Mouse (Mus musculus): Measurements from ENCODE around the gene Pdlim4. TPM values are rescaled to one million over a fixed set of nuclear protein-coding genes. Genes with fewer than 3 reads are reported as not detected.
A peak's percentile ranks its signal among the peaks of the same experiment; 100 is the strongest.
"Not testable (repeated sequence)": the region's sequence is repeated elsewhere in the genome, so short reads cannot be mapped to it uniquely, and the experiment has no call there.

Pdlim4 gene
- polyA plus RNA-seq, 1 experiment from 2014 or later: 120 TPM

- Histone ChIP-seq H3K36me3 (replicated peaks; ENCODE audit: control insufficient read depth, insufficient read depth, low read depth, low read length) (no peaks in the 10 kb centered on the region), H3K9me3 (replicated peaks; ENCODE audit: control insufficient read depth, low read length) (no peaks in the 10 kb centered on the region), H3K27me3 (ENCODE audit: control insufficient read depth, insufficient read depth, low read length) (no peaks in the 10 kb centered on the region), H3K4me2 (ENCODE audit: low read depth, low read length) (no peak overlapping the region), H3K4me1 (ENCODE audit: control insufficient read depth, insufficient read depth, low read length) (no peaks in the 10 kb centered on the region), H3K9ac (replicated peaks; ENCODE audit: low read length) (no peak overlapping the region), H3K4me3 (ENCODE audit: low read depth, low read length) (no peak overlapping the region), H3K27ac (replicated peaks; ENCODE audit: low read depth, low read length) (no peak overlapping the region)
- no peak for ATAC-seq (replicated peaks; ENCODE audit: insufficient number of reproducible peaks, low FRiP score, low TSS enrichment, low read depth)
- DNase-seq (ENCODE audit: low spot score): no peak
- WGBS: 95% methylated on average over 6 of the region's 6 CpGs
Observed at GRCm38 (mm10) chr11:54040676-54041075, 28.1 kb downstream of the Pdlim4 start.

- not testable (repeated sequence) for H3K4me1 ChIP-seq (ENCODE audit: control insufficient read depth, insufficient read depth, low read length); ATAC-seq (replicated peaks; ENCODE audit: insufficient number of reproducible peaks, low FRiP score, low TSS enrichment, low read depth); H3K9me3 ChIP-seq (replicated peaks; ENCODE audit: control insufficient read depth, low read length); H3K4me2 ChIP-seq (ENCODE audit: low read depth, low read length); H3K27ac ChIP-seq (replicated peaks; ENCODE audit: low read depth, low read length); H3K9ac ChIP-seq (replicated peaks; ENCODE audit: low read length); H3K27me3 ChIP-seq (ENCODE audit: control insufficient read depth, insufficient read depth, low read length); DNase-seq (ENCODE audit: low spot score); H3K36me3 ChIP-seq (replicated peaks; ENCODE audit: control insufficient read depth, insufficient read depth, low read depth, low read length); H3K4me3 ChIP-seq (ENCODE audit: low read depth, low read length)
- WGBS: 100% methylated on average over 1 of the region's 3 CpGs
Observed at GRCm38 (mm10) chr11:54032872-54033271, 35.9 kb downstream of the Pdlim4 start.

GRCm38 (mm10) chr11:54028997-54029396 is 39.8 kb downstream of the Pdlim4 start:
- Histone ChIP-seq H3K27me3 (ENCODE audit: control insufficient read depth, insufficient read depth, low read length) (peaks cover 12% of the 10 kb centered on the region), H3K4me2 (ENCODE audit: low read depth, low read length) (no peak overlapping the region), H3K9ac (replicated peaks; ENCODE audit: low read length) (peak overlapping the region; percentile 10; the same call in 1 of the 2 replicates), H3K4me3 (ENCODE audit: low read depth, low read length) (no peak overlapping the region), H3K9me3 (replicated peaks; ENCODE audit: control insufficient read depth, low read length) (no peaks in the 10 kb centered on the region), H3K4me1 (ENCODE audit: control insufficient read depth, insufficient read depth, low read length) (no peaks in the 10 kb centered on the region), H3K36me3 (replicated peaks; ENCODE audit: control insufficient read depth, insufficient read depth, low read depth, low read length) (no peaks in the 10 kb centered on the region), H3K27ac (replicated peaks; ENCODE audit: low read depth, low read length) (no peak overlapping the region)
- ATAC-seq (replicated peaks; ENCODE audit: insufficient number of reproducible peaks, low FRiP score, low TSS enrichment, low read depth) (no peak), DNase-seq (ENCODE audit: low spot score) (no peak)
- WGBS: 77% methylated on average over 4 of the region's 4 CpGs

DNA sequence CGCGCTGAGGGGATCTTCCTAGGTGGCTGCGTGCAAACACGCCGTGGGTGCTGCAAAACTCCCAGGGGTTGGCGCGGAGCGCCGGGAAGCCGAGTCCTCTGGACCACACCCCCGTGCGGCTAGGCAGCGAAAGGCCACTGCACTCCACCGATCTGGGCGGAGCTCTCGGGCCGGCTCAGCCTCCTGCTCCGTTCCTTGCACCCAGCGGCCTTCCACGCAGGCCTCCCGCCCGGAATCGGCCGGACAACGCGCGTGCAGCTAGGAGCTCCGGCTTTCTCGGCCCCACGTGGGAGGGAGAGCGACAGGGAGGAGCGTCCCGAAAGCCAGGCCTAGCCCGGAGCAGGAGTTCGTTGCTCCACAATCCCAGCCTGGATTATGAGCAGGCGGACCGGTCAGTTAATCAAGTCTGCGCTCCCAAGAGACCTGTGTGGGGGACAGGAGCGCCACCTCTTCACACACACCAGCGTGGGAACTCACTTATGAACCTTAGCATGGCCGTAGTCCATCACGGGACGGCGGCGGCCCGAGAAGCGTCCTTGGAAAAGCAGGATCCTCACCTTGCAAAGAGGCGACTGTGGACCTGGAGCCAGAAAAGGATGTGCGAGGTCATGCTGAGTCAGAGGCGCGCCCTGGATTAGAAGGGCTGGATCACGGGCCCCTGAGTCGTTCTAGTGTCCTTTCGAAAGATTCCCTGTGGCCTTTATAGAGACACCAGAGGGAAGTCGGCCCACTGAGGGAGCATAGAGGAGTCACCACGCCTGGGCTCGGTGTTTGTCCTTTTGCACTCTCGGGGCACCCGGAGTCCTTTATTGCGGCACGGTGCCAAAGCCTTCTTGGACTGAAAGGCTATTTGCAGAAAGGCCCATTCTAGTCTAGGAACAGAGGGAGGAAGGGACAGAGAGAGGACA is 40.5 kb downstream of the Pdlim4 start, which contains the start of gene Slc22a4:
Slc22a4 (minus strand) TSS at position 47 of the 908 bp plus-strand sequence.
- H3K9ac ChIP-seq (replicated peaks; ENCODE audit: low read length): peak within 1 kb of the TSS; percentile 56
- H3K27ac ChIP-seq (replicated peaks; ENCODE audit: low read depth, low read length): no peak within 1 kb of the TSS
- peak within 1 kb of the TSS; percentile 73 for H3K4me2 ChIP-seq (ENCODE audit: low read depth, low read length)
- H3K36me3 ChIP-seq (replicated peaks; ENCODE audit: control insufficient read depth, insufficient read depth, low read depth, low read length): no peaks in the 10 kb centered on the region
- 2% methylated on average over 60 of the region's 61 CpGs for WGBS
- DNase-seq (ENCODE audit: low spot score) (peak; percentile 76), ATAC-seq (replicated peaks; ENCODE audit: insufficient number of reproducible peaks, low FRiP score, low TSS enrichment, low read depth) (peak; percentile 83)
- H3K9me3 ChIP-seq (replicated peaks; ENCODE audit: control insufficient read depth, low read length): no peaks in the 10 kb centered on the region
- peaks cover 12% of the 10 kb centered on the region for H3K27me3 ChIP-seq (ENCODE audit: control insufficient read depth, insufficient read depth, low read length)
- H3K4me1 ChIP-seq (ENCODE audit: control insufficient read depth, insufficient read depth, low read length): no peaks in the 10 kb centered on the region
- peak within 1 kb of the TSS; percentile 37 for H3K4me3 ChIP-seq (ENCODE audit: low read depth, low read length)

- WGBS: 14% methylated on average over 31 of the region's 31 CpGs
- Histone ChIP-seq H3K9ac (replicated peaks; ENCODE audit: low read length) (peak overlapping the region; percentile 56), H3K27me3 (ENCODE audit: control insufficient read depth, insufficient read depth, low read length) (peaks cover 12% of the 10 kb centered on the region), H3K4me1 (ENCODE audit: control insufficient read depth, insufficient read depth, low read length) (no peaks in the 10 kb centered on the region), H3K9me3 (replicated peaks; ENCODE audit: control insufficient read depth, low read length) (no peaks in the 10 kb centered on the region), H3K36me3 (replicated peaks; ENCODE audit: control insufficient read depth, insufficient read depth, low read depth, low read length) (no peaks in the 10 kb centered on the region), H3K4me2 (ENCODE audit: low read depth, low read length) (peak overlapping the region; percentile 73), H3K4me3 (ENCODE audit: low read depth, low read length) (peak overlapping the region; percentile 37), H3K27ac (replicated peaks; ENCODE audit: low read depth, low read length) (no peak overlapping the region)
- ATAC-seq (replicated peaks; ENCODE audit: insufficient number of reproducible peaks, low FRiP score, low TSS enrichment, low read depth): no peak
- DNase-seq (ENCODE audit: low spot score): no peak
Observed at GRCm38 (mm10) chr11:54027131-54028043, 41.4 kb downstream of the Pdlim4 start.

GRCm38 (mm10) chr11:54026491-54027041 is 42.2 kb downstream of the Pdlim4 start:
- Histone ChIP-seq H3K4me1 (ENCODE audit: control insufficient read depth, insufficient read depth, low read length) (no peaks in the 10 kb centered on the region), H3K27me3 (ENCODE audit: control insufficient read depth, insufficient read depth, low read length) (peaks cover 12% of the 10 kb centered on the region), H3K9me3 (replicated peaks; ENCODE audit: control insufficient read depth, low read length) (no peaks in the 10 kb centered on the region), H3K4me3 (ENCODE audit: low read depth, low read length) (no peak overlapping the region), H3K27ac (replicated peaks; ENCODE audit: low read depth, low read length) (no peak overlapping the region), H3K4me2 (ENCODE audit: low read depth, low read length) (no peak overlapping the region), H3K9ac (replicated peaks; ENCODE audit: low read length) (no peak overlapping the region), H3K36me3 (replicated peaks; ENCODE audit: control insufficient read depth, insufficient read depth, low read depth, low read length) (no peaks in the 10 kb centered on the region)
- WGBS: 68% methylated on average over 1 of the region's 1 CpGs
- DNase-seq (ENCODE audit: low spot score) (no peak), ATAC-seq (replicated peaks; ENCODE audit: insufficient number of reproducible peaks, low FRiP score, low TSS enrichment, low read depth) (no peak)

DNA sequence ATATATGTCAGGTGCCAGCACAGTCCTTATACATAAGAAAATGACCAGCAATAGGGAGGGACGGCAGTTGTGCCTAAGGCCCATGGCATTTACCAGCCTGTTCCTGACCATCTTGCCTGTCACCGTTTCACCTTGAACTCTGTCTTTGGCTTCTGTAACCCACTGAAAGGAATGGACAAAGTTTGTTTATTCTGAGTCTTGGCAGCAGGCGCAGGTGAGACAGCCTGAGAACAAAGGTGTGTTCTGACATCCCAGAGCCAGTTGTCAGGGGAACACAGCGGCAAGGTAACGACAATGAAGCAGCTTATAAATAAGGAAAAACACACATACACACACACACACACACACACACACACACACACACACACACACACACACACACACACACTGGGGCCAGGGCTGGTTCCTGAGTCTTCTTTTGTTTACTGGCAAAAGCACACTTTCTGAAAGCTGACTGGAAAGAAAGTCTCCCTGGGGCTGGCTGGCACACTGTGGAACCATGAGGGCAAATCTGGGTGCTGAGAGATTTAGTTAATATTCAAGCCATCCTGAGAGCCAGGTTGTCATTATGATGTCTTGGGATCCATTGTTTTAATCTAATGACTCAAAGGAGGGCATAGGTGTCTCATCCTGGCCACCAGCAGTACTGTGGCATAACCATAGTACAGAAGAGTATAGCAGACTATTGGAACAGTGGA is 47.3 kb downstream of the Pdlim4 start:
- no peak for DNase-seq (ENCODE audit: low spot score)
- Histone ChIP-seq H3K4me3 (ENCODE audit: low read depth, low read length) (no peak overlapping the region), H3K4me2 (ENCODE audit: low read depth, low read length) (no peak overlapping the region), H3K9me3 (replicated peaks; ENCODE audit: control insufficient read depth, low read length) (no peaks in the 10 kb centered on the region), H3K36me3 (replicated peaks; ENCODE audit: control insufficient read depth, insufficient read depth, low read depth, low read length) (no peaks in the 10 kb centered on the region), H3K27me3 (ENCODE audit: control insufficient read depth, insufficient read depth, low read length) (no peaks in the 10 kb centered on the region; the same call in 1 of the 2 replicates), H3K27ac (replicated peaks; ENCODE audit: low read depth, low read length) (no peak overlapping the region), H3K4me1 (ENCODE audit: control insufficient read depth, insufficient read depth, low read length) (no peaks in the 10 kb centered on the region), H3K9ac (replicated peaks; ENCODE audit: low read length) (no peak overlapping the region)
- WGBS: 85% methylated on average over 5 of the region's 5 CpGs
- no peak for ATAC-seq (replicated peaks; ENCODE audit: insufficient number of reproducible peaks, low FRiP score, low TSS enrichment, low read depth)
